Mouse (Mus musculus) G1E-ER4 (cell line): ENCODE results near the gene Pcsk5. TPM values are rescaled to one million over a fixed set of nuclear protein-coding genes. Genes with fewer than 3 reads are reported as not detected.

Experiments used
- GATA1 ChIP-seq: IDR thresholded peaks from one replicate; pipeline ENCODE4 v1.8.0; 2012; ENCODE audit warnings: low read length, inconsistent platforms
- polyA plus RNA-seq: library from polyadenylated mRNA; stranded (reverse); fragments of >175 nt; gene quantifications from 2 replicates; pipeline ENCODE4 v1.2.3, GENCODE M21; 2012

Gene Pcsk5
- polyA plus RNA-seq, 1 experiment: not detected

DNA sequence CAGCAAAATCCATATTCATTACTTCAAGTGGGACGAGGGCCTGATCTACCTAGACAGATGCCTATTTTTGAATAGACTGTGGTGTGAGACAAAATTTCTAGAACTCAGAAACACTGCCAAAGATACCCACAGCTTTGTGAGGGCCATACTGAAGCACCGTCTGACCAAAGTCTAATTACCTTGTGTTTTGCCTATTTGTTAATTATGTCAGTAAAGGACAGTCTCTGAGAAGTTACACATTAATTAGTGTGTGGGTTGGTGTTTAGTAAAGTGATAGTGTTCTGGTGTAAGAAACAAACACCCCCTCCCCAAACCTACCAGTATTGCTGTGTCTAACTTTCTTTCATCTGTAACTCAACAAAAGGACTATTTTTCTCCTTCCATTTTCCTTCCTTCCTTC, 266.5 kb downstream of the Pcsk5 start:
- no peak for TF ChIP-seq GATA1

- TF ChIP-seq GATA1: no peak
Measured at GRCm38 (mm10) chr19:17567264-17567663, 270.2 kb downstream of the Pcsk5 start.

DNA sequence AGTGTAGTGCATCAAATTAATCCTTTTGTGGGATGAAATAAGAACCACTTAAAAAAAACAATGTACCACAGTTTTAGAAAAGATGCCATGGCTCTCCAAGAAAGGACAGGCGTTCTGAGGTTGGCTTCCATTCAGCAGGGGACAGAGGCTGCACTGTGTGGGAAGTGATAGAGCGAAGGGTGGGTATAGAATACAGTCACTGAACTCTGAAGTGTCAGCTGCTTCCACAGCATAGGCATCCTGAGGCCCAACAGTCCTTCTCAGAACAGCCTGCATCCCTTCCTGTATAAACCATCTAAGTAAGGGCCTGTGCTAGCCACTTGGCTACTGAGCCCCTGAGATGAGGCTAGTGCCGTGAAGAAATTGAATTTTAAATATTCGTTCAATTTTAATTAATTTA, 271.3 kb downstream of the Pcsk5 start:
- no peak for TF ChIP-seq GATA1

DNA sequence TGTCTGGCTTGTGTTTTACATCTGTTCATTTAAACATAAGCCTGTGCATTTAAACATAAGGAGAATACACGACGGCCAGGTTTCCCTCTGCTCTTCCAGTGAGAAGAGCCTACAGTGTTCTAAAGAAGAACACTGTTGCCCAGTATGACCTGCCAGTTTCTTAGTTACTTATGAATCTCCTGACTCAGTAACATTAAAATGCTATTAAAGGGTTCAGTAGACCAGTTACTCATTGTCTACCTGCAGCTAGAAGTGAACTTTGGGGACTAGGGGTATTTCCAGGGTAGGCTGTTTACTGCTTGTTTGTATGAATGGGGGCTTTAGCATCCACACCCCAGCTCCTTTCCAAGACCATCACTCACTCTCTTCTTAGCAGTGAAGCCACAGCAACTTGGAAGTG, 278.7 kb downstream of the Pcsk5 start:
- TF ChIP-seq GATA1: no peak

- TF ChIP-seq GATA1: no peak
Measured at GRCm38 (mm10) chr19:17555159-17555558, 282.3 kb downstream of the Pcsk5 start.

GRCm38 (mm10) chr19:17554571-17554970, 282.9 kb downstream of the Pcsk5 start:
- TF ChIP-seq GATA1: no peak

DNA sequence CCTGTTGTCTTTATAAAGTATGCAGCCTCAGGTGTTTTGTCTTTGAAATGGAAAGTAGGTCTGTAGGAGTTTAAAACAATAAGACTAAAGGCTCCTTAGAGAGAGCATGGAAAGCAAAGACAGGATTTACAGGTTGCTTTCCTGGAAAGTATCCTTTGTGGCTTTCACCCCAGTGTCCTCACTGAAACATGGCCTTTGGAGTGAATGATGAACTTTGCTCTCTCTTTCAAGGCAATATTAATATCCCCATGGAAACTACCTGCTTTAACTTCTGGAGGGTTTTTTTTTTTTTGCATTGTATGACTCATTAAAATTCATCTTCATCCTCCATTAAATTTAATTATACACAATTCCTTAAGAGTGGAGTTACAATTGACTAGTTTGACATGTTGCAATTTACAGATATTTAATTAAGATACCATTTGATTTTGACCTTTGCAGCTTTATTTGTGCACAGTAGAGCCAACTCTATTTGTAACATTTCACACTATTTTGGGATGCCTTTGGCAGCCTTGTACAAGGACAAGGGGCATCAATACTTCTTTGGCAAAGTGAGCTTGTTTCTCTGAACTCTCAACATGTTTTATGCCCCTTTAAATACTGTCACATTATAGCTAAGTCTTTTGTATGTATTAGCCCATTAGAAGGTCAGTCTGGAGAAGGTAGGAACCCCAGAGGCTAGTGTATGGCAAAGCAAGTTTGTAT, 283.9 kb downstream of the Pcsk5 start:
- no peak for TF ChIP-seq GATA1

DNA sequence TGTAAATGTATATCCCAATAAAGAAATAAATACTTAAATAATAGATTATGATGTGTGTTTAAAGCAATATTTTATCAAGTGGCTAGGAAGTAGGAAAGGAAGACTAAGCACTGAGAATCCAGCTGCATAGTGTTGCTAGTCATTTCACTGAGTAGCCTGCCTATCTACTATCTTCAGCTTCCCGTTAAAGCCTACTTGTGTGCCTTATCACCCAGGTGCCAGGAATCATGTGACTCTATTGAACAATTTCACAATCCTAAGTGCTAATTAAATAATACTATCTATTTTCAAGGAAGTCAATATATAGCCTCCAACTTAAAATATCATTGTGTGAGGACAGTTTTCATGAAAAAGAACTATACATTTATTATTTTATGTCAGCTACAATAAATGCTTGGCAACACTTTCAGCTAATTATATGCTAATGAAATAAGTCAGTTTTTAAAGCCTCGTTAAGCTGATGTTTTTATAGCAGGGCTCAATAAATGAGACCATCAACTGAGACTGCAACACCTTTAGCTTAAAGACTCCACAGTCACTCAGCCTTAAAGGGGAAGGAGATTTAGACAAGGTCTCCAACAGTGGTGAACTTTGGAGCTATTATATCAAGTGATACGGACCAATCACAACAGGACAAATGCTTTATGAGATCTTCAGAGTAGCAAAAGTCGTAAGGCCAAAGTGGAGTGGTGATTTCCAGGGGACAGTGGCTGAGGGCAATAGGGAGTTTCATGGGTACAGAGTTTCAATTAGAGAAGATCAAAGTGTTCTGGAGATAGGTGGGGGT, 308.5 kb downstream of the Pcsk5 start:
- TF ChIP-seq GATA1: no peak

DNA sequence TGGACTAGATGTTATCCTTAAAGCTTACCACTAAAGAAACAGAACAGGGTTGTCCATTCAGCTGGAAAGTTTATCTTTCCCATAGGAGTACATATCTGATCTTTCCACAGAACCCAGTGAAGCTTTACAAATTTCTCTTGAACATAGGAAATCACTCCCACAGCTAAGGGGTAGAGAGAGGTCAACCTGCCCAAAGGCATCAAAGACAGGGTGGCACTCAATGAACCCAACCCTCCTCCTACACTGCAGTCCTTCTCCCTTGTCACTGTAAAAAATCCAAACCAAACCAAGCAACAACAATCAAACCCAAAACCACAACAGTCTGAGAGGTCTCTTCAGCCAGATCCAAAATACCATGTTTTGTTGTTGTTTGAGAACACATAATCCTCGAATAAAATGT, 311.9 kb downstream of the Pcsk5 start:
- TF ChIP-seq GATA1: no peak

GRCm38 (mm10) chr19:17514456-17514855, 323.0 kb downstream of the Pcsk5 start:
- TF ChIP-seq GATA1: no peak

- TF ChIP-seq GATA1: no peak
Measured at GRCm38 (mm10) chr19:17511283-17511682, 326.1 kb downstream of the Pcsk5 start.

DNA sequence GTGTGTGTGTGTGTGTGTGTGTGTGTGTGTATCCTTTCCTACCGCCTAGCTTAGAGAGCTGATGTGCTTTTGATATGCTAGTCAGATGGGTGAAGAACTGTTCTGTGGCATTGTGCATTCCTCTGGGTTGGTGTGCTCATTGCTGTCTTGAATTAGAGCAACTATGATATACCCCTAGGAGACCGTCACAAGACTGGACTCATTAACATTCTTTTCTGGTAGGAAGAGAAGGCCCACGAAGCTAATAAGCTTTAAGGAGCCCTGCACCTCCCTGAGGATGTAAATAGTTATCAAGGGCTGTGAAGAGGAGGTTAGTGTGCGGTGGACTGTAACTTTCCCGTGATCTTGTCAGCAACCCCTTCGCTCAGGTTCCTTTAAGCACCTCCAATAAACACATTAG, 333.2 kb downstream of the Pcsk5 start:
- TF ChIP-seq GATA1: no peak

DNA sequence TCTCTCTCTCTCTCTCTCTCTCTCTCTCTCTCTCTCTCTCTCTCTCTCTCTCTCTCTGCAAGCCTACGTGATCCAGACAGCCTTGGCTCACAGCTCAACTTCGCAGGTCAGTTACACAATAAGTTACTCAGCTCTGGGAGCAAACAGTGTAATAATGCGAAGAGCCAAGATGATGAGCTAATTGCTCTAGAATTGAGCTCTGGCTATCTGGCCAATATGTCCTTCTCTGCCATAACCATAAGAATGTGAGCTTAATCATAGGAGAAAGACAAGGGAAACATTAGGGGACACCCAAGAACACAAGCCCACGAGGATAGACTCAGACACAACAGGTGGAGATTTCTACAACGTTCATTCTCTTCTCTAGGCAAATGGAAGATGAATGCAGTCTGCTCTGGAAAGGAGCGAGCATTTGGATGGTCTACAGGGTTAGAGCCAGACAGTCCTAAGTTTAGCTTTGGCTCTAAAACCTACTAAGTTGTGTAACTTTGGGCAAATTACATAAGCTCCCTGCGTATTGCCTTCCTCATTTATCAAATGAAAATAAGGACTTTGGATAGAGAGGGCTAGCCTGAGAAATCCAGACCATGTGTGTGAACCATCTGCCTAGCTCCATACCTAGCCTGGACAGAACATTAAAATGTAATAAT, 338.7 kb downstream of the Pcsk5 start:
- TF ChIP-seq GATA1: no peak

DNA sequence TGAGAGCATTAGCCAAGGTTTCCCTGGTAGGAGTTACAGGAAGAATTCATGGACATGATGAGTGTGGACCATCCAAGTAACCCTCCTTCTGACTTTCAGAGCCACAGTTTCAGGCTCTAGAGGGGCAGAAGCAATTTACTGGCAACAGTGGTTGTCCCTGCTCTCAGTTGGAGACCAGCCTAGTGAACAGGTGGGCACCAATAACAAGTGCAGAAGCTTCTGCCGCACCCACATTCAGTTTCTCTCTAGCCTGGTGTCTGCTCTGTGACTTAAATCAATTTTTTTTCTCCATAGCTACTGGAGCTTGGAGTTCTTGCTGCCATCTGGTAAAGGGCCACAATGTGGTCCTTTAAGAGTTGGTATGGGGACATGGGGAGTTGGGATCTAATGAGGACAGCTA, 341.3 kb downstream of the Pcsk5 start:
- TF ChIP-seq GATA1: no peak

DNA sequence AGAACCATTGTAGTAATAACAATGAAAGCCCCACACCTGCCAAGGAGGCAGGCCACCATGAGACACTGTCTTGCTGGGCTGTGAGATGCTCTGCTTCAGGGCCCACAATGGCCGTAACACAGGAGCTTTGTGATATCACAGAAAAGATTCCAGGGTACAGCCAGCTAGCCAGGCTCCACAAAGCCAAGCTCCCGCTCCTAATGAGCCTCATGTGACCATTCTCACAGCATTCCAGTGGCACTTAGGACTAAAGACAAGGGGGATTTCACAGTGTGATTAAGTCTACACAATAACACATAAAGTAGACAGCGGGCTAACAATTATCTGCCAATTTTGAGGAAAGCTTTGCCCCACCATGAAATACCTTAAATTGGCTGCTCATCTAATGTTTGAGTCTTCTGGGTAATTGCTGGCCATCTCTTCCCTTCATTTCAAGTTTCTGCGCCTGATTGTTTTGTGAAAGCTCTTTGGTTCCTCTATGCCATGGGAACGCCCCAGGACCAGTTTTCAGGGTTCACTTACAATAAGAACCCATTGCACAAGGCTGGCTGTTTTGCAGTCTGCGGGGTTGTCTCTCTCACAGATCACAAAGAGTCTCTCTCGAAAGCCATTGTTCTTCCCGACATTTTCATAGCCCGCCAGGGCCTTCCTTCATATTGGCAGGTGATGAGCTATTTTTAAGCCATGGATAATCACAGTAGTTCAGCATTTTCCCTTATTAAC, 345.4 kb downstream of the Pcsk5 start:
- no peak for TF ChIP-seq GATA1

GRCm38 (mm10) chr19:17491322-17491721, 346.1 kb downstream of the Pcsk5 start:
- no peak for TF ChIP-seq GATA1
